Mouse (Mus musculus) thymus, adult 18-20 months (tissue): Measurements from ENCODE around the gene Ppil6.
A peak's percentile ranks its signal among the peaks of the same experiment; 100 is the strongest.

ENCODE experiments used
- DNase-seq, 2 experiments: peaks; one replicate each; pipeline ENCODE4 v3.0.0; 2022; ENCODE audit warnings: mixed read lengths in 2 of 2

Ppil6 gene

DNA sequence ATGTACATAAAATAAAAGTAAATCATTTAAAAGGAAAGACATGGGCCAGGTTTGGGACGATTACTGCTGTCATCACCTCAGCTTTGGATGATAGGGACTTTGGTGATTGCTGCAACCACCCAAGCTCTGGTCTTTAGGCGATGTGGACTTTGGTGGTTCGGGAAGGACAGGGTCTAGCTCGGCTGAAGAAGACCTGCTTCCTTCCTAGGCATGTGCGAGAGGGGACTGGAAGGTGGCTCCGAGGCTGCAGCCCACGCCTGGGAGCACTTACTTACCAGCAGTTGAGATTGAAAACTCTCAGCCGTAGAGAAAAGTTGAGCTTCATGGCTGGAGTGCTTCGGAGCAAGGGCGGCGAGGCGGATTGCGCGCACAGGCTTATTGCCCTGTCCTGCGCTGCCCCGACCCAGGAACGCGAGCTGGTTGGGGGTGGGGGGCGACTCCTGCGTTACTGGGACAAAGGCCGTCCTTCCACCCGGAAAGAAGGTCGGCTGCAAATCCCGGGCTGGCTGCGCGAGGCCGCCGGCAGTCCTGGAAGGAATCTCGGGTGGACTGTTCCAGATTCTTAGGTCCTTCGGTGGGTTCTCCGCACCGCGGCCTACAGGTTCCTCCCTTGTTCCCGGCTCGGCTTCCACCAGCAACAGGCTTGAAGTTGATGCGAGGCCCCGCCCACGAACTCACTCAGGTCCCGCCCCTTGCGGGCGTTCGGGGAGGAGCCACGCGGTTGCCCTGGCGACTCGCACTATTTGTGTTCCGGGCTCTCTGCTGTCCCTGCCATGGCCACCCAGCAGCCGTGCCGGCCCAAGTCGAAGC is at the start of gene Ppil6, which contains the start of gene Smpd2:
Gene Ppil6 (plus strand): TSS at position 732 of the 810 bp plus-strand sequence.
Gene Smpd2 (minus strand): TSS at position 662 of the 810 bp plus-strand sequence.
- peak; percentile 90 to 92 for DNase-seq

DNA sequence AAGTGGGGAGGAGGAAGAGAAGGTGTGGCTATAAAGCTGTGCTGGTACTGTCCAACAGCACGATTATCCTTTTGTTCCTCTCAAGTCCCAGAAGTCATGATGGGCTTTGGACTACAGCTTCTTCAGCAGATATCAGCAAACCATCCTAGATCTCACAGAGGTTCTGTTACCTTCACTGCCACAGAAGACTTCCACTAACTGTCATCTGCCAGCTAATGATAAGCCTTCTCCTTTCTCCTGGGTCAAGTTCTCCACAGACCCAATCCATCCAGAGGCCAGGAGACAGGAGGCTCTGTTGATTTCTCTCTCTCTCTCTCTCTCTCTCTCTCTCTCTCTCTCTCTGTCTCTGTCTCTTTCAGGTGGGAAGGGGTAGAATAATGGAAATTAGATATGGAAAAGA is 42.0 kb upstream of the Ppil6 start:
- DNase-seq, result no peak

DNA sequence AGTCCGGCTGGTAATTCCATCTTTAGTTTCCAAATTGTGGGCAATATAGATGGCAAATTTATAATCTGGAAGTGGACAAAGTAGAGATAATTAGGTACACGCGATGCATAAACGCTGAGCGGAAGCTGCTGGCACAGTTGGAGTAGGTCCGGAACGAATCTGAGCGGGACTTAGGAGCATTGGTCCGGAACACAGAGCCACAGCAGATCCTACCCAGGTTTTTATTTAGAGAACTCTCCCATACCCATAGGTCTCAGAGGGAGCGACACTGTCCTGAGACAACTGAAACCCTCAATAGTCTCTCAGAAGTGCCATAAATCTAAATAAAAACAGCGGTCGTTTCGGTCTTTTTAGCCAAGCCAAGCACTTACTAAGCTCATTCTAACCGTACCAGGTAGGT is 40.6 kb upstream of the Ppil6 start:
- DNase-seq, result peak in 1 of 2 experiments; percentile 14

DNA sequence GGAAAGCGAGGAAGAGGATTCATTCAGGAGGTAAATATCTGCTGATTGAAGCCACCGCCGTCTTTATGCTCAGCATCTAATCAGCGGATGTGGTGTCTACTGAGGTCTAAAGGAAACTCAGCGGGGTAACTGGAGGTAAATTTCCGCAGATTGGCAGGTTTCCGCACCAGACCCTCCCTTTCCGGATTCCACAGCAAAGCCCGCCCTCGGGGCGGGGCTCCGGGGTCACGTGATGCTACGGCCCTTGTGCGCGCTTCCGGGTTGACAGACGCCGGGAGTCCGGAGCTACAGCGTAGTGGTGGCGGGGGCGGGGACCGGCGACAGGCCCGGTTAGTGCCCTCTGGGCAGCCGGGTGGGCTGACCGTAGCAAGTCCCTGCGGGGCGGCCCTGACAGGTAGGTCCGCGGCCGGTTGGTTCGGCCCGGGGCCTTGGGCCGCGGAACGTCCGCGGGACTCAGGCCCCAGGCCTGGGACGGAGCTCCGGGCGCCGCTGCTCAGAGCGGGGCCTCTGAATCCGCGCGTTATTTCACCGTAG is 40.0 kb upstream of the Ppil6 start, which contains the start of gene Zbtb24:
Gene Zbtb24 (plus strand): TSS at position 247 of the 534 bp plus-strand sequence.
- peak; percentile 89 to 94 for DNase-seq

DNA sequence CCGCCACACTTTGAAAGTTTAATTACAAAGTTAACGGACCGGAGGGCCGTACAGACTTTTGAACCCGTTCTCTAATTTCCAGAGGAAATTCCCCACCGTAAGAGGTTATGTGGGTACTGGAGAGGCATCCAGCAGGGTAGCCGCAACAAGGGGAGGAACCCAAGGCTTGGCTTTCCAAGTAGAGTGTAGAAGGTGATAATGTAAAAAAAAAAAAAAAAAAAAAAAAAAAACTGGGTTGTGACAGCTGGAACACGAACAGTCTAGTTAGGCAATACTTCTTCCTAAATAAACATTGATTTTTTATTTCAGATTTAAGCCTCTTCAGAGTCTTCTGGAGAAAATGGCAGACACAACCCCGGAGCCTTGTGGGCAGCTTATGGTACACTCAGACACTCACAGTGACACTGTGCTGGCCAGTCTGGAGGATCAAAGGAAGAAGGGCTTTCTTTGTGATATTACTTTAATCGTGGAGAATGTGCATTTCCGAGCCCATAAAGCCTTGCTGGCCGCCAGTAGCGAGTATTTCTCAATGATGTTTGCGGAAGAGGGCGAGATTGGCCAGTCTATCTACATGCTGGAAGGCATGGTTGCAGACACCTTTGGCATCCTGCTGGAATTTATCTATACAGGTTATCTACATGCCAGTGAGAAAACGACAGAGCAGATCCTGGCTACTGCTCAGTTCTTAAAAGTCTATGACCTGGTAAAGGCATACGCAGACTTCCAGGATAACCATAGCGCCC is 39.3 kb upstream of the Ppil6 start:
- no peak for DNase-seq

DNA sequence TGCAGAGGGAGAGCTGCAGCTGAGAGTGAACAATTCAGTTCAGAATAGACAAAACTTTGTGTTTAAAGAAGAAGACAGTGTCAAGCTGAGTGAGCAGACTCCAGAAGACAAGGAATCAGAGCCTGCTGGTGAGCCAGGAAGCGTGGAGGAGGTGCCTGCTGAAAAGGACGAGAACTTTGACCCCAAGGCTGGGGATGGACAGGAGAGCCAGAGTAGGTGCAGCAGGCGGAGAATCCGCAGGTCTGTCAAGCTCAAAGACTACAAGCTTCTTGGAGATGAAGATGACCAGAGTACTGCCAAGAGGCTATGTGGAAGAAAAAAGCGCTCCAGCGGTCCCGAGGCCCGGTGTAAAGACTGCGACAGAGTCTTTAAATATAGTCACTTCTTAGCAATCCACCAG is 38.6 kb upstream of the Ppil6 start:
- DNase-seq, result no peak

DNA sequence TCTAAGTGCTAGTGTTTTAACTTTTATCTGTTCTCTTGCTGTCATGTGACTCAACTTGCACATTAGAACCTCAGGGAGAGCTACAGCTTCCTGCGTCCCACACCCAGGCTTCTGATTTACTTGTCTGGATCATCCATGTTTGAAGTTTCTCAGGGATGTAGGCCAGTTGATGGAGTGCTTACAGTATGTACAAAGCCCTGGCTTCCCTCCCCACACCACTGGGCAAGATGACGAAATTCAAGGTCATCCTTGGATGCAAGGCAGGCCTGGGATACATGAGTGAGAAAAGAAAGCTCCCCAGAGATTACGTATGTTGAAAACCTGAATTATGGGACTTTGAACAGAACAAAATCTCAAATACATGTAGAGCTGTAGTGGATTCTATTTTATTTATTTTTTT is 37.4 kb upstream of the Ppil6 start:
- DNase-seq, result no peak

DNA sequence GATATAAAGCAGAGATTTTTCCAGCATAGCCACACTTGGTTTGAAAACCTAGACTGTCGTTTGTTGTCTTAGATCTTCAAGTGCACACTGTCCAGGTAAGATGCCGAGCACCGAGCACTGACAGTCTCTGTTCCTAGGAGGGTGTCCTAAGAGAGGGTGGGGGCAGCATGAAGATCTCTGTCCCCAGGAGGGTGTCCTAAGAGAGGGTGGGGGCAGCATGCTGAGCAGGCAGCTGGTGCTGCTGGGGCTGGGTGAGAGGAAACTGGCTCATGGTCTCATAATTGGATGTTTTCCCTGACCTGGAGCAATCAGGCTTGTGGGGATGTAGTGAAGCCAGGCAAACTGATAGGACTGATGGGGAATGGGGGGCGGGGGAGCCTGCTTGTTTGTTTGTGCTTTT is 30.2 kb upstream of the Ppil6 start:
- DNase-seq, result no peak

DNA sequence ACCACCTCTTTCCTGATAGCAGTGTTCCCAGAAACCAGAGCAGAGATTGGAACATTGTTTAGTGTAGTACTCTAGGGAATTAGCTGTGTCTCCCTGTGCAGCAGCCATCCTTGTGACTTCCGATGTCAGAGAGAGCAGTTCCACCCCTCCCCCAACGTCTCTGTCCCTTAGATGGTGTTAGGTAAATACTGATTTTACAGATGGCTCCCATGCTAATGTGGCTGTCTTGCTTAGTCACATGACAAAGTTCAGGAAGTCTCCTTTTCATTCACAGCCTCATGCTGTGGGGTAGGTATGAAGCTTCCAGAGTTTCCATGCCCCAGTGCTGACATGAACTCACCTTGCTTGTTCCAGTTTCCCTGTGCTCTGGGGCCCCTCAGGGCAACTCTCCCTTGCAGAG is 29.7 kb upstream of the Ppil6 start:
- DNase-seq, result no peak

DNA sequence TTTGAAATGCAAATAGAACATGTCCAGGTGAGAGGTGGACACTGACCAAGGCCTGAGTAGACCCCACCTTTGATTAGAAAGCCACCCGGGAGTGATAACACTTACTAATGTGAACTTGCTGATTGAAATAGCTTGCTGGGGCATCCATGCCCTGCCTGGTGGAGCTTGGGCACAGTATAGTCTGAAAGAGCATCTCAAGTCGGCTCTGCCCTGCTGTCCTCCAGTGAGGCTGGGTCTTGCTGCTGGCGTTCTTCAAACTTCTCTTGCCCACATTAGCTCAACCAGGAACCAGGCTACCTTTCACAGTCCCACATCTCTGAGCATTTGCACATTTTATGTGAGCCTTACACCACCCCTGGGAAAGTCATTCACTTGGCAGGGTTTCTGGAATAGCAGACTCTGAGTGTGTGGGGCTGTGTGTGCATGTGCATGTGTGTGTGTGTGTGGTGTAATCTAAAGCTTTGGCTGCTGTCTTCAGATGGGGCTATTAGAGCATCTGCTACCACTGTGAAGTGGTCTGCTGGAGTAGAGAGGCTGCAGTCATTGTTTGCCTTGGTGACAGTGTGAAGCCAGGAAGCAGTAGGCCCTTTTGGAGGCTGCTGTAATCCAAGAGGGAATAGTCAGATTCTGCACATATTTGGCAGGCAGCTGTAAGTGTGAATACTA is 29.0 kb upstream of the Ppil6 start:
- no peak for DNase-seq

DNA sequence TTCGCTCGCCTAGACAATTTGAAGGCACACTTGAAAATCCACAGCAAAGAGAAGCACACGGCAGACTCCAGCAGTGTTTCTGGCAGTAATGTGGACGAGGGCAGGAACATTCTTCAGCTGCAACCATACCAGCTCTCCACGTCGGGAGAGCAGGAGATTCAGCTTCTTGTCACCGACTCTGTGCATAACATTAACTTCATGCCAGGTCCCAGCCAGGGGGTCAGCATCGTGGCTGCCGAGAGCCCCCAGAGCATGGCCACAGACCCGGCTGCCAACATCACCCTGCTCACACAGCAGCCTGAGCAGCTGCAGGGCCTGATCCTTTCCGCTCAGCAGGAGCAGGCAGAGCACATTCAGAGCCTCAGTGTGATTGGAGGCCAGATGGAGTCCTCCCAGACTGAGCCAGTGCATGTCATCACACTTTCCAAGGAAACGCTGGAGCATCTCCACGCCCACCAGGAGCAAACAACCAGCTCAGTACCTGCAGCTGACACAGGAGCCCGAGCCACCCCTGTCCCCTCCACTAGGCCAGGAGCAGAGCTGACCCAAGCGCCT is 25.8 kb upstream of the Ppil6 start:
- DNase-seq, result no peak

DNA sequence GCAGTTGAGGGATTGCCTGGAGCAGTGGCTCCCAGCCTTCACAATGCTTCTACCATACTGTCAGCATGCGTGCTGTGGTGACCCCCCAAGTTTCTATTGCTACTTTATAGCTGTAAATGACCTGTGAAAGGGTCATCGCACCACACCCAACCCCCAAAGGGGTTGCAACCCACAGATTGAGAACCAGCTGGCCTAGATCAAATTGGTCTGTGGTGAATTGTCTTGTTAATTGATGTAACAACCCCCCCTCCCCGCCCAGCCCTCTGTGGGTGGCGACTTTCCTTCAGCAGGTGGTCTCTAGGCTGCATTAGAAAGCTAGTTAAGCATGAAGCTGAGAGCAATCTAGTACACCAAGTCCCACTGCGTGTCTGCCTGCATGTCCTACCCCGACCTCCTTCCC is 22.9 kb upstream of the Ppil6 start:
- DNase-seq, result no peak

DNA sequence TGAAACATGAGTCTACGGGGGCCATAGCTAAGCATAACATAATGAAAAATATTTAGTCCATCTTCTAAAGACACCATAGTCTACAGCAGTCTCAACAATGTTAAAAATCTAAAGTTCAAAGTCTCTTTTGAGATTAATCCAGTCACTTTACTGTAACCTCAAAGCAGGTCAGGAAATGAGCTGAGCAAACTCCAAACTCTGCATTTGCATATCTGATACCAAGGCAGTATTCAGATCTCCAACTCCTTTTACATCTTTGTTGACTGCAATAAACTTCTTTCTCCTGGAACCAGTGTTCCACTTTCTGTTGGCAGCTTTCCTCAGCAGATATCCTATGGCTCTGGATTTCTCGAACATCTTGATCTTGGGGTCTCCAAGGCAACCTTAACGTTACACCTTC is 19.5 kb upstream of the Ppil6 start:
- no peak for DNase-seq

DNA sequence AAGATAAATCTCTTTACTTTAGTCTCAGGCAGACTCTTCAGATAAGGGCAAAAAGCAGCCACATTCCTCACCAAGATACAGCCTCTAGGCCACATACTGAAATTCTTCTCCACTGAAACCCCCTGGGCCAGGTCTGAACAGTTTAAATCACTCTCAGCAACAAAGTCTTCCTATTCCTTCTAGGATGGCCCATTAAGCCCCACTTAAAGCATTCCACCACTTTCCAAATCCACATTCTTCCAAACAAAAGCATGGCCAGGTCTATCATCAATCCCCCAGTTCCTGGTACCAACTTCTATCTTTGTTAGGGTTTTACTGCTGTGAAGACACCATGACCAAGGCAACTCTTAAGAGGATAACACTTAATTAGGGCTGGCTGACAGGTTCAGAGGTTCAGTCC is 17.7 kb upstream of the Ppil6 start:
- no peak for DNase-seq

DNA sequence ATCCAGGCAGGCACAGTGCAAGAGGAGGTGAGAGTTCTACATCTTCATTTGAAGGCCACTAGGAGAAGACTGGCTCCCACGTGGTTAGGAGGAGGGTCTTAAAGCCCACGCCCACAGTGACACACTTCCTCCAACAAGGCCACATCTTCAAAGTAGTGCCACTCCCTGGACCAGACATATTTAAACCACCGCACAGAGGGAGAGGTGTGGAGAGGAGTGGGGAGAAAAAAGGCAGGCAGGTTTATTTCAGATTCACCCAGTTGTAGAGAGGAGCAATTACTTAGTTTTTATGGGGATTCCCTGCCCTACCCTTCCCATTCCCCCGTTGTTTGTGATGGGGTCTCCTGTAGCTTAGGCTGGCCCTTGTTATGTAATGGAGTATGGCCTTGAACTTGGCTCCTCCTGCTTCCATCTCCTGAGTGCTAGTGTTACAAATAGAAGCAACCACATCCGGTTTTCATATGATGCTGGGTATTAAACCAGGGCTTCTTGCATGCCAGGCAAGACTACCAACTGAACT is 17.2 kb upstream of the Ppil6 start:
- DNase-seq, result no peak

DNA sequence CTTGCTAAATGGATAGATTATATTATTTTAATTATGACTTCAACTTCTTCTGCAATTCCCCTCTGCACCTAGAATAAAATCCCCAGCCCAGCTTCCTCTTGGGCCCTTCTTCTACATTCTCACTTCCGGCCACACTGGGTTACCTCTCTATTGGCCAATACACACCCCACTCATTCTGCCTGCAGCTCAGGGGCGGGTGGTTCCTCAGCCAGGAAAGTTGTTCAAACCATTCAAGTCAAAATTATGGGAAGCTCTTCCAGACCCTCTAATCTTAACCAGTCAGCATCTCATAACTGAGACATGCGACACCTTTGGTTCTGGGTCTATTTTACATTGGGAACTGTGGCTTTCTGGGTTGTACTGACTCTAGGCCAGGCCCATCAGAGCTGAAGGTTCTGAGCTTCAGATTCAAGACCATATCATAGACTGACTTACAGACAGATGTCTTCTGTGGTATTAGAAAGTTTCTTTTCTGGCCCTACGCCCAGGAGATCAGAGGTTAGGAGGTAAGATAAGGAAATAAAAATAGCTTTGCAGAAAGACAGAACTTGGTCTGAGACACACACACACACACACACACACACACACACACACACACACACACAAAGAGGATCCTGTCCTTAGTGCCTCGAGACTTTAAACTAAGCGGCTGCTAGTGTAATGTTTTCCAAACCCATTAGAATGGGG is 16.3 kb upstream of the Ppil6 start:
- no peak for DNase-seq

DNA sequence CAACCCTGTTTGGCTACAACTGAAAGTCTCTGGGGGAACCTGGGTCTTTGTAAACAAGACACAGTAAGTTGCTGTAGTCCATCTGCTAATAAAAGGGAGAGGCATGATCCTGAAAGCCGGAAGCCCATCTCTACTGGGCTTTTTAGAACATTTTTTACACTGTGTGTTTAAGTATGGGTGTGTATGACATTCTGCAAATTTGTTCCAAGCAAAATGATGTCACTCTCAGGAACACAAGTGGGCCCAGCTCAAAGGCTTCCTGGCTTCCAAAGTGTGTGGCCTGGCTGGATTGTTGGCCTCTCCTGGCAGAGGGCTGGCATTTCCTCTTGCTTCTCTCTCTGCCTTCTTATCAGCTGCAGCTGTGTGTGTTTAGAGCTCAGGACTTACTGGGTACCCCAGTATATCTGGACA is 15.3 kb upstream of the Ppil6 start:
- DNase-seq, result no peak

DNA sequence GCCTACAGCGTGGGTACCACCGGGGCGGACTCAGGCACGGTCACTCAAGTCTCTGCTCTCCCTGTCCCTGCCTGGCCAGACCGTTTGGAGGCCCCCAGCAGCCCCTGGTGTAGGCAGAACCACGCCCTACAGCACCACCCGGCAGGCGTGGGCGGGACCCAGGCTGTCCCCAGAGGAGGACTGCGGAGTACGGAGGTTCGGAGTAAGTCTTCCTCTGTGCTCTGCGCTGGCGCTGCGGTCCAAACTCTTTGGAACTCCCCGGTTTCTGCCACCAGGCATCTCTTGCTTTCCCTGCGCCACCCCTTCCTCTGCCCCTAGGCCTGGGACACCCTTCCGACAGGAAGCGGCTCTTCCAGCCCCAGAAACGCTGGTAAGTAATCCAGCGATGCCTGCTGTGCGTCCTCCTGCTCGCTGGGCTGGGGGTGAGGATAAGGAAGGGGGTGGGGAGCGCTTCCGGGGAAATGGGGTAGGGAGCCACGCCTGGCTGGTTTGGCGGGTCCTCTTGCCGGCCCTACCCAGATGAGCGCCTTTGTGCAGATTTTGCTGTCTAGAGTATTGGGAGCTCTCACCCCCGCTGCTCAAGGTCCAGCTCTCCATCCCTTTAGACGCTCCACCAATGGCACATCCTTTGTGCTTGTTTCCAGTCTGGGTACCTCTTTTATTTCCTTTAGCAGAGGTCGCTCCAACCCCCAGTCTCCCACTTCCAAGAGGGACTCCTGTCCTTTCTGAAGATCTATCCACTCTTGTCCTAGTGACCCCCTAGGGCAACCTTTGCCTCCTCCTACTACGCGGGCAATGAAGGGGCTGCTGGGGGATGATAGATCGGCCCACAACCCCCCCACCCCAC is 13.8 kb upstream of the Ppil6 start, which contains the start of gene Mical1:
Gene Mical1 (plus strand): TSS at position 144 of the 847 bp plus-strand sequence.
- DNase-seq, result peak; percentile 60 to 65

DNA sequence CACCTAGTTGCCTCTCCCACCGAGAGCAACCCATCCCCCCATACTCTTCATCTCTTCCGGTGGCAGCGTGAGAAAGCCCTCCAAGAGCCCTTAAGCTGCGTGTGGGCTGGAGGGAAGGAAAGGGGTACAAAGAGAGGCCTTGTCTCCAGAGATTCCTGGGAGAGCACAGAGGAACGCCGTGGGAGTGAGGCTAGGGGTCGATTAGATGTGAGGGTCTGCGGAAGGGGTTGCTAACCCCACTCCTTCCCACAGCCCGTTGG is 13.3 kb upstream of the Ppil6 start:
- peak in 1 of 2 experiments; percentile 52 for DNase-seq

DNA sequence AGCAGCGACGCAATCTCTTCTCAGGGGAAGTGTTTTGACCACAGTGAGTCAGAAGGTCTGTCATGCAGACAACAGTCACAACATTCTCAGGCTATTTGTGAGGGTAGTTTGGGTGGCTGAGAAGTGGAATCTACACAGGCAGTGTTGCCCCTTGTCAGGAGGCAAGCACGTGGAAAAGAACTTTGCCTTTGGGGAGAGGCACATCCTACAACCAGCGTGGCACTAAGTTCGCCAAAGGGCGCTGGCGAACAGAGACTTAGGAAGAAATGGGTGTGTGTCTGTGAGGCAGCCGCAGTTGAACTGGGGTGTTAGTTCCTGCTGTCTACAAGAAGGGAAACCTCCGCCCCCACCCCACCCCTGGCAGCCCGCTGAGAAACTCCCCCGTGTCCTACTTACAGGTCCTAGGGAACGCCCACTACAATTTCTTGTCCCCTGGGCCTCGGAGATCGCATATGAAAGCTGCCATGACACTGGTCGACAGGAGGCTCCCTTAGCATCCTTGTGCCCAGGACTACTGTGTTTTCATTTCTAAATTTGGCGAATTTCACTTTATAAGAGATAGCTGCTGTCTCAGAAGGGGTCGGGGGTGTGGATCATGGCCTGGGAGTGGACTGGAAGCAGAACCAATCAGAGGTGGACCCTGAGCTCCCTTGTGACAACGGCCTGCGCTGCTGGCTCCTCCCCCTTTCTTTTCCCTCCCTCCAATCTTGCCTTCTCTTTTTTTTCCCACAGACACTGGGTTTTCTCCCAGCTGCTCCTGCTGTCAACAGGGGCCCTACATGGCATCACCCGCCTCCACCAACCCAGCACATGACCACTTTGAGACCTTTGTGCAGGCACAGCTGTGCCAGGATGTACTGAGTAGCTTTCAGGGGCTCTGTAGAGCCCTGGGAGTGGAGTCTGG is 12.7 kb upstream of the Ppil6 start:
- peak; percentile 69 to 71 for DNase-seq
